Mouse (Mus musculus): ENCODE measurements at regions not wholly inside any gene's neighbourhood (a gene's known extent, or its start where the extent isn't known, plus 50 kb on each side); places are given as distances from the start of the nearest gene placed in this dataset.

DNA sequence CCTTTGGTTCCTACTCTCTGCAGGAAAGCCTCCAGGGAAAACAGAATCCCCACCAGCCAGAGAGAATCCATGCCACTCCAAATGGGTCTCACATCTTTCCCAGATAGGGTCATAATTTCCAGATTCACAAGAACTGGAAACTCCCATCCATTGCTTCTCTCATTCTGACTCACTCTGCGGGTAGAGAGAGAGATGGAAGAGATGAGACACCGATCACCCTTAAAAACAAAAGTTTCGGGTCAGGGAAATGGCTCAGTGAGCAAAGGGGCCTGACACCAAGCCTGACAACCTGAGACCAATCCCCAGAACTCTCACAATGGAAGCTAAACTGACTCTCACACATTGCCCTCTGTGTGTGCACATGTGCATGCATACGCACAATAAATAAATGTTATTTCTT lies 86.6 kb downstream of the Rplp1 start:
- Histone ChIP-seq H3K36me3 (replicated peaks; ENCODE audit: control insufficient read depth, insufficient read depth) (no peaks in the 10 kb centered on the region), H3K9me3 (ENCODE audit: control insufficient read depth, low read length) (no peaks in the 10 kb centered on the region), H3K27me3 (ENCODE audit: control insufficient read depth, insufficient read depth, low read length) (no peaks in the 10 kb centered on the region; the same call in 1 of the 2 replicates), H3K4me1 (replicated peaks; ENCODE audit: control insufficient read depth, insufficient read depth, low read length) (no peaks in the 10 kb centered on the region), H3K4me2 (replicated peaks) (no peak overlapping the region), H3K4me3 (replicated peaks; ENCODE audit: low read length) (no peak overlapping the region), H3K9ac (no peak overlapping the region), H3K27ac (no peak overlapping the region)
- 96% methylated on average over 4 of the region's 4 CpGs for WGBS
- ATAC-seq (ENCODE audit: low FRiP score) (no peak), DNase-seq (ENCODE audit: low spot score) (no peak)

DNA sequence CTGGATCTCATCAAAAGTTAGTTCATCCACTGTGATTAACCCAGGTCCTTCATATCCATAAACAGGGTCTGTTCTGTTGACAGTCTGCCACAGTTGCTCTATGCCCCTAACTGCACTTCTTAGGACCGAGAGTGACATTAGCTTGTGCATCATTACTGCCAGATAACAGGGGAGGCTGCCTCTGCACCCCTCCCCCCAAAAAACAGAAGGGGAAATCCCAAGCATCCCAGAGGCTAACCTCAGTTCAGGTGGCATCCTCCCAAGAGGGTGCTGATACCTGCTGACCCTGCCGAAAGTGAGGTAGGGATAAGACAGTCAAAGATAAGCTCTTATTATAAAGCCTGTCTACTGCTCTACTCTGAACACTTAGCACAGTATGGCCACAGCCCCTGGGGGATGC lies 87.3 kb downstream of the Rplp1 start:
- Histone ChIP-seq H3K4me3 (replicated peaks; ENCODE audit: low read length) (no peak overlapping the region), H3K9me3 (ENCODE audit: control insufficient read depth, low read length) (no peaks in the 10 kb centered on the region), H3K27me3 (ENCODE audit: control insufficient read depth, insufficient read depth, low read length) (no peaks in the 10 kb centered on the region; the same call in 1 of the 2 replicates), H3K4me2 (replicated peaks) (no peak overlapping the region), H3K36me3 (replicated peaks; ENCODE audit: control insufficient read depth, insufficient read depth) (no peaks in the 10 kb centered on the region), H3K4me1 (replicated peaks; ENCODE audit: control insufficient read depth, insufficient read depth, low read length) (no peaks in the 10 kb centered on the region), H3K27ac (no peak overlapping the region), H3K9ac (no peak overlapping the region)
- no peak for ATAC-seq (ENCODE audit: low FRiP score)
- WGBS = 94% methylated on average over 2 of the region's 2 CpGs
- no peak for DNase-seq (ENCODE audit: low spot score)

DNA sequence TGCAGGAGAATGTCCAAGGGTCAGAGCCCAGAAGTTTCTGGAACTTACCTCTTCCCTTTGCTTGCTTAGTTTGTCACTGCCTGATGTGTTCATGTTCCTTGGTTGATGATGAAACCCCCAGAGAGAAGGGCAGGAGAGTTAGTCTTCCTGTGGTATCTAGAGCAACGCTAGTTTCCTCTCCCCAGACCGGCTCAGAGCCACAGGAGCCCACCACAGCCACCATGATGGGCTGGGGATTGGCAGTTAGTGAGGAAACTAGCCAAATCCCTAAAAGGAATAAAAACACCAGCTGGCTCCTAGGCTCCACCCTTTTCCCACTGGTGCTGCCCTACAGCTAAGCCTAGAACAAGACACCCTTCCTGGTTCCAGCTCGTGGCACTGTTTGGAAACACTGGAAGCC lies 87.9 kb downstream of the Rplp1 start:
- WGBS = 67% methylated on average over 3 of the region's 3 CpGs
- no peak overlapping the region for H3K4me3 ChIP-seq (replicated peaks; ENCODE audit: low read length)
- H3K27me3 ChIP-seq (ENCODE audit: control insufficient read depth, insufficient read depth, low read length) = no peaks in the 10 kb centered on the region; the same call in 1 of the 2 replicates
- H3K9me3 ChIP-seq (ENCODE audit: control insufficient read depth, low read length) = no peaks in the 10 kb centered on the region
- DNase-seq (ENCODE audit: low spot score) = no peak
- no peak for ATAC-seq (ENCODE audit: low FRiP score)
- H3K4me1 ChIP-seq (replicated peaks; ENCODE audit: control insufficient read depth, insufficient read depth, low read length) = no peaks in the 10 kb centered on the region
- no peaks in the 10 kb centered on the region for H3K36me3 ChIP-seq (replicated peaks; ENCODE audit: control insufficient read depth, insufficient read depth)
- no peak overlapping the region for H3K27ac ChIP-seq
- no peak overlapping the region for H3K4me2 ChIP-seq (replicated peaks)
- H3K9ac ChIP-seq = no peak overlapping the region

DNA sequence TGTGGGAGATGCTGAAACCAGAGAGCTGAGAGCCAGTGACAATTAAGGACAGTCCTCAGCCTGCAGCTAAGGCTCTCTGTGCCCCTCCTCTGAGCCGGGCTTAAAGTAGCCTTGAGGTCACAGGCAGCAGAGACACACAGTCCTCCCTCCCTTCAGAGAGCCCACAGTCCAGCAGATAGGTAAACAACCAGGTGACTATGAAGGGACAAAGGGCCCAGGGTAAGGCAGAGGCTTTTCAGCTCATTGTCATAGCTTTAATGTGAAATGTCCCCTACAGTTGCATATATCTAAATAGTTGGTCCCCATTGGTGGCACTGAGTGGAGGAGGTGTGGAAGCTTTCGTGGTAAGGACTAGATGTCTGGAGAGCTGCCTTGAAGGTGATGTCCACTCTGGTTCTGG lies 88.5 kb downstream of the Rplp1 start:
- no peak overlapping the region for H3K4me2 ChIP-seq (replicated peaks)
- no peaks in the 10 kb centered on the region for H3K36me3 ChIP-seq (replicated peaks; ENCODE audit: control insufficient read depth, insufficient read depth)
- ATAC-seq (ENCODE audit: low FRiP score) = no peak
- H3K4me3 ChIP-seq (replicated peaks; ENCODE audit: low read length) = no peak overlapping the region
- no peaks in the 10 kb centered on the region; the same call in 1 of the 2 replicates for H3K27me3 ChIP-seq (ENCODE audit: control insufficient read depth, insufficient read depth, low read length)
- H3K27ac ChIP-seq = no peak overlapping the region
- H3K4me1 ChIP-seq (replicated peaks; ENCODE audit: control insufficient read depth, insufficient read depth, low read length) = no peaks in the 10 kb centered on the region
- no peaks in the 10 kb centered on the region for H3K9me3 ChIP-seq (ENCODE audit: control insufficient read depth, low read length)
- WGBS = 67% methylated on average over 2 of the region's 2 CpGs
- DNase-seq (ENCODE audit: low spot score) = no peak
- H3K9ac ChIP-seq = no peak overlapping the region

DNA sequence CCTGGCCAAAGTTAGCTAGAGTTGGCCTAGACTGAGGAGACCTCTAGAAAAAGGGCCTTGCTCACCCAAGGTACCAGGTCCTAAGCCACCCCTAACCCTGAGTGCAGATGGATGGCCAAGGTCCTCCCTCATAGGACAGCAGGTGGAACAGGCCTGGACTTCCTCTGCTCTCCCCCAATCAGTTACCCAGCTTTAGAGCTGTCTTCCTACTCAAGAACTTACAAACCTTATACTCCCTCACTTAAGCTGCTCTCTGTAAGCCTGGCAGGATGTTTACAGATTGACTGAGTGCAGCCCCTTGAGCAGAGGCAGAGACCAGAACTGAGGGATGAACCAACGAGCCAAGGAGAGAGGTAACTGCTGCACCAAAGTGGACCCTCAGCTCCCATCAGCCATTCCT lies 94.5 kb downstream of the Rplp1 start:
- H3K27ac ChIP-seq = no peak overlapping the region
- H3K9me3 ChIP-seq (ENCODE audit: control insufficient read depth, low read length) = no peaks in the 10 kb centered on the region
- no peaks in the 10 kb centered on the region for H3K4me1 ChIP-seq (replicated peaks; ENCODE audit: control insufficient read depth, insufficient read depth, low read length)
- 80% methylated on average over 1 of the region's 1 CpGs for WGBS
- no peaks in the 10 kb centered on the region for H3K36me3 ChIP-seq (replicated peaks; ENCODE audit: control insufficient read depth, insufficient read depth)
- DNase-seq (ENCODE audit: low spot score) = no peak
- no peak for ATAC-seq (ENCODE audit: low FRiP score)
- no peaks in the 10 kb centered on the region for H3K27me3 ChIP-seq (ENCODE audit: control insufficient read depth, insufficient read depth, low read length)
- H3K4me2 ChIP-seq (replicated peaks) = no peak overlapping the region
- H3K4me3 ChIP-seq (replicated peaks; ENCODE audit: low read length) = no peak overlapping the region
- H3K9ac ChIP-seq = no peak overlapping the region

GRCm38 (mm10) chr9:61816589-61817179 lies 97.7 kb downstream of the Rplp1 start:
- Histone ChIP-seq H3K4me1 (replicated peaks; ENCODE audit: control insufficient read depth, insufficient read depth, low read length) (no peaks in the 10 kb centered on the region), H3K27me3 (ENCODE audit: control insufficient read depth, insufficient read depth, low read length) (no peaks in the 10 kb centered on the region; the same call in 1 of the 2 replicates), H3K4me2 (replicated peaks) (no peak overlapping the region), H3K36me3 (replicated peaks; ENCODE audit: control insufficient read depth, insufficient read depth) (no peaks in the 10 kb centered on the region), H3K9me3 (ENCODE audit: control insufficient read depth, low read length) (no peaks in the 10 kb centered on the region), H3K27ac (no peak overlapping the region), H3K4me3 (replicated peaks; ENCODE audit: low read length) (no peak overlapping the region), H3K9ac (no peak overlapping the region)
- ATAC-seq (ENCODE audit: low FRiP score) (no peak), DNase-seq (ENCODE audit: low spot score) (no peak)
- 80% methylated on average over 11 of the region's 11 CpGs for WGBS

- Histone ChIP-seq H3K36me3 (replicated peaks; ENCODE audit: control insufficient read depth, insufficient read depth) (no peaks in the 10 kb centered on the region), H3K4me1 (replicated peaks; ENCODE audit: control insufficient read depth, insufficient read depth, low read length) (no peaks in the 10 kb centered on the region), H3K4me3 (replicated peaks; ENCODE audit: low read length) (no peak overlapping the region), H3K4me2 (replicated peaks) (no peak overlapping the region), H3K9me3 (ENCODE audit: control insufficient read depth, low read length) (no peaks in the 10 kb centered on the region), H3K27ac (no peak overlapping the region), H3K27me3 (ENCODE audit: control insufficient read depth, insufficient read depth, low read length) (no peaks in the 10 kb centered on the region; the same call in 1 of the 2 replicates), H3K9ac (no peak overlapping the region)
- 48% methylated on average over 10 of the region's 10 CpGs for WGBS
- ATAC-seq (ENCODE audit: low FRiP score) (no peak), DNase-seq (ENCODE audit: low spot score) (no peak)
Observed at GRCm38 (mm10) chr9:61815995-61816394, 98.3 kb downstream of the Rplp1 start.

DNA sequence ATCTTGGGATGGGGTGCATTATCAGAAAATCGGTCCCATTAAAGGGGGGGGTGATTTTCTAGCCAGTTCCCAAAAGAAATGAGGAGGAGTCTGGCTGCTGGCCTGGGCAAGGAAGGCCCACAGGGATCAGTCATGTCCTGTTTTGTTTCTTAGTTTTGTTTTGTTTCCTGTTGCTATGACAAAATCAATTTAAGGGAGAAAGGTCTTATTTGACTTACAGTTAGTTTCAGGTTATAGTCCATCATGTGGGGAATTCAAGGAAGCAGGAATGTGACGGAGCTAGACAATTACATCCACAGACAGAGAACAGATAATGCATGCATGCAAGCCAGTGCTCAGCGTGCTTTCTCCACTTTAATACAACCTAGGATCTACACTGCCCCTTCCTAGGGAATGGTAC lies 101.1 kb downstream of the Rplp1 start:
- ATAC-seq (ENCODE audit: low FRiP score) (no peak), DNase-seq (ENCODE audit: low spot score) (no peak)
- 84% methylated on average over 3 of the region's 3 CpGs for WGBS
- Histone ChIP-seq H3K4me3 (replicated peaks; ENCODE audit: low read length) (no peak overlapping the region), H3K9ac (no peak overlapping the region), H3K9me3 (ENCODE audit: control insufficient read depth, low read length) (no peaks in the 10 kb centered on the region), H3K4me2 (replicated peaks) (no peak overlapping the region), H3K27me3 (ENCODE audit: control insufficient read depth, insufficient read depth, low read length) (no peaks in the 10 kb centered on the region; the same call in 1 of the 2 replicates), H3K36me3 (replicated peaks; ENCODE audit: control insufficient read depth, insufficient read depth) (no peaks in the 10 kb centered on the region), H3K27ac (no peak overlapping the region), H3K4me1 (replicated peaks; ENCODE audit: control insufficient read depth, insufficient read depth, low read length) (no peaks in the 10 kb centered on the region)

- Histone ChIP-seq H3K27ac (no peak overlapping the region), H3K27me3 (ENCODE audit: control insufficient read depth, insufficient read depth, low read length) (no peaks in the 10 kb centered on the region; the same call in 1 of the 2 replicates), H3K4me2 (replicated peaks) (no peak overlapping the region), H3K9me3 (ENCODE audit: control insufficient read depth, low read length) (no peaks in the 10 kb centered on the region), H3K36me3 (replicated peaks; ENCODE audit: control insufficient read depth, insufficient read depth) (no peaks in the 10 kb centered on the region), H3K9ac (no peak overlapping the region), H3K4me1 (replicated peaks; ENCODE audit: control insufficient read depth, insufficient read depth, low read length) (no peaks in the 10 kb centered on the region), H3K4me3 (replicated peaks; ENCODE audit: low read length) (no peak overlapping the region)
- 91% methylated on average over 9 of the region's 9 CpGs for WGBS
- no peak for ATAC-seq (ENCODE audit: low FRiP score)
- DNase-seq (ENCODE audit: low spot score) = no peak
Observed at GRCm38 (mm10) chr9:61812315-61812714, 102.0 kb downstream of the Rplp1 start.

GRCm38 (mm10) chr9:61810456-61810855 lies 103.9 kb downstream of the Rplp1 start:
- Histone ChIP-seq H3K9me3 (ENCODE audit: control insufficient read depth, low read length) (no peaks in the 10 kb centered on the region), H3K4me3 (replicated peaks; ENCODE audit: low read length) (no peak overlapping the region), H3K27me3 (ENCODE audit: control insufficient read depth, insufficient read depth, low read length) (no peaks in the 10 kb centered on the region; the same call in 1 of the 2 replicates), H3K4me2 (replicated peaks) (no peak overlapping the region), H3K27ac (no peak overlapping the region), H3K36me3 (replicated peaks; ENCODE audit: control insufficient read depth, insufficient read depth) (no peaks in the 10 kb centered on the region), H3K9ac (no peak overlapping the region), H3K4me1 (replicated peaks; ENCODE audit: control insufficient read depth, insufficient read depth, low read length) (no peaks in the 10 kb centered on the region)
- DNase-seq (ENCODE audit: low spot score) (no peak), ATAC-seq (ENCODE audit: low FRiP score) (no peak)
- 87% methylated on average over 4 of the region's 4 CpGs for WGBS

All from hindbrain, embryonic 14.5 days (tissue).